Mouse (Mus musculus) erythroid progenitor cell, adult 5-6 weeks (primary cell): ENCODE measurements at regions not wholly inside any gene's neighbourhood (a gene's known extent, or its start where the extent isn't known, plus 50 kb on each side); places are given as distances from the start of the nearest gene placed in this dataset.

Experiments used
- ATAC-seq: replicated peaks from 2 replicates; pipeline ENCODE4 v1.8.0; 2016; ENCODE audit warnings: moderate number of reproducible peaks, mild to moderate bottlenecking, moderate TSS enrichment, inconsistent platforms; ENCODE audit not compliant: poor library complexity, low FRiP score, severe bottlenecking

GRCm38 (mm10) chr1:72054541-72054940 is 157.6 kb downstream of the Mreg start:
- ATAC-seq: no peak

- no peak for ATAC-seq
These were observed 161.2 kb downstream of the Mreg start for GRCm38 (mm10) chr1:72050858-72051257.

DNA sequence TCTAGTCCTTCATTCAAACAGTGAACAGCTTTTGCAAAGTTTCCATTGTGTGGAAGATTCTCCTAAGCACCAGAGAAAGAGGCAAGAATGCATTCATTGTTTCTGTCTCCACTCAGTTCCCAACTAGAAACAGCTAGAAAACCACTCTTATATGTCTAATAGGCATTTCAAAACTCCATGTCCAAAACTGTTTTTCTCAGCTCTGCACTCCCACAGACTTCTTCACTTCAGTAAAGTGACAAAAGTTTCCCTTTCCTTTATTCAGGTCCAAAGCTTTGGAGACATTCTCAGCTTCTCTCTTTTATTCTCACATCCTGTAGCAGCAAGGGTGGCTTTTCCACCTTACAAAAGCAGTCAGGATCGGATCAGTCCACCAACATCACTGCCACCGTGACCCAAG is 166.0 kb downstream of the Mreg start:
- no peak for ATAC-seq

DNA sequence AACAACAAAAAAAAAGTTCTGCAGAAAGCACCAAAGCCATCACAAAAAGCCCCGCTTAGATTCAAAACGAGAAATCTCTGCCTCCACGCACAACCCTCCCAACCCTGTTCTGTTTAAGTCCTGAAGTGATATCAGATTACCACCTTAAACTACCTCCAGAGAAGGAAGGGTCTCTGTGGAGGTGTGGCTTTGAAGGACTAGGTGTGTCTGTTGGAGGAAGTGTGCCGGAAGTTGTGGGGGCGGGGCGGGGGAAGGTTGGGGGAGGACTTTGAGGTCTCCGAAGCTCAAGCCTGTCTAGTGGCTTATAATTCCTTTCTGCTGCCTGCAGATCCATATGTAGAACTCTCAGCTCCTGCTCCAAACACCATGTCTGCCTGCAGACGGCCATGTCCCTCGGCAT is 173.6 kb downstream of the Mreg start:
- ATAC-seq: no peak

DNA sequence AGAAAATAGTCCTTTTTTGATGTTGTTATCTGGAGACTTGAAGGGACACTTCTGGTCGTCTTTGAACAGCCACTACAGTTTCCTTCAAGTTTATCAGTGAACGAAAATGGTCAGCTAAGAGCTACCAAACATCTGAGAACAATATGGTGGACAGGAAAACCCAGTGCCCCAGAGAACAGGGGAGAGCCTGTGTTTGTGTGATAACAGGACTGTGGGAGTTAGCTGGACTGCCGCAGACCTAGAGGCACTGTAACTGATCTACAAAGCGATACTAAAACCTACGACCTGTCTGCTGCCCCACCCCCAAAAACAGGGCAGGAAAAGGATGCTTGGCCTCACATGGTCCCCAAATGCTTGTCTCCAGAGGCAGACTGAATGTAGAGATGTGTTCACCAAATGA is 175.5 kb downstream of the Mreg start:
- no peak for ATAC-seq

- no peak for ATAC-seq
These were observed 176.0 kb downstream of the Mreg start for GRCm38 (mm10) chr1:72036141-72036540.

DNA sequence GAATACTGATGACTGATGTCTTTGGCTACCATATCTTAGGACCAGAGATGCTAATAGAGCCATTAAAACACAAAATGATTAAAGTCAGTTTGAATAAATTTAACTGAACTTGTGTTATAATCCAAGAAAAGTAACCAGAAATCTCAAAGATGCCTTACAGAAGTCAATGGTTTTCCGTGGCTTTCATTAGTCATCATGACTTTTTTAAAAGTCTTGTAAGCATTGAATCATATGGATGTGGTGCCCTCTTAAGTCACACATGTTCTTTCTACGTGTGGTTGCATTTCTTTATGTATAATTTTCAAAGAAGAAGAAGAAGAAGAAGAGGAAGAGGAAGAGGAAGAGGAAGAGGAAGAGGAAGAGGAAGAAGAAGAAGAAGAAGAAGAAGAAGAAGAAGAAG is 178.2 kb downstream of the Mreg start:
- ATAC-seq: no peak

GRCm38 (mm10) chr1:72032214-72032613 is 179.9 kb downstream of the Mreg start:
- no peak for ATAC-seq

- ATAC-seq: no peak
These were observed 181.2 kb downstream of the Mreg start for GRCm38 (mm10) chr1:72030763-72031405.

DNA sequence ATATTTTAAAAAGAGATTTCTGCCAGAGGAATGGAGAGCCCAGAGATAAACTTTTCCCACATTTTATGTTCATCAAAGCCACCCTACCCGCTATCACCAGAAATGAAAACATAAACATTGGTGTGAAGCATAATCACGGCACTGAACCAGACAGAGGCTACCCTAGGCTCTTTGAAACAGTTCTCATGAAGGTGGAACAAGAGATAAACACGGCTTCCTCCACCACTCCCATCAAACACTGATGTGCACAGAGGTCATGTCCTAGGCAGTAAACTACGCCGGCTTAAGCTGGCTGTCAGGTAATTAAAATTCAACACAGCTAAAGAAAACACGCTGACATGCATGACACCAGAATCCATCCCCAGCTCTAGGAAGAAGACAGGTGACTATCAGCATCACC is 182.5 kb downstream of the Mreg start:
- ATAC-seq: no peak

DNA sequence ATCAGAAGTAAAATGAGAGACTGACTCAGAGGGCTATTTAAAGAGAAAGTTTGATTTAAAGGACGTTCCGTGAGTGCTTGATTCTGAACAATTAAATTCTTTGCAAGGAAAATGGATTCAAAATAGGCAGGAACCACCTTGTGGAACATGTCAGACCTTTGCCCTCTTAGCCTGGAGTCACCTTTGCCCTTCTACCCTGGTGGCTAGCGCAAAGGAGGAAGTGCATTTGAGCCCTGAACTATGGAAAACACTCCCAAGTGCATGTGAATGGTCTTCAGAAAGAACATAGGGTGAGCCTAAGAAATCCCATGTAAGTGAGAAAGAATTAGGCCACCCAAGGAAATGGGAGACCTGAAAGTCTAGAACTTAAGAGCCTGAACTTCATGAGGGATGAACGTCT is 185.2 kb downstream of the Mreg start:
- no peak for ATAC-seq

DNA sequence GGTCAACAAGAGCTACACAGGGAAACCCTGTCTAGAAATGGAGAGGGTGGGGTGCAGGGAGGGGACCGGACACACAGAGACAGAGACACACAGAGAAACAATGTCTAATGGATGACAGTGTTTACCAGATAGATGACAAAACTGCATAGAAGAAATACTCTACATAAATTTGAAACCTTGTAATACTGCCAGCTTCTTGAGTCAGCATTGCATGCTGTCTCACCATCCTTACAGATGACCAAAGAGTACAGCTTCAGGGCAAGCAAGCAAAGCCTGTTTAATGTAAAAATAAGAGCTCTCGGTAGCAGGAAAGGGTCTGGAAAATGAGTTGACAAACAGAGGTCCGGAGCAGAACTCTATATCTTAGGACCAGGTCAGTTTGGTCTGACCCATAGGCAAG is 189.5 kb downstream of the Mreg start:
- ATAC-seq: no peak

DNA sequence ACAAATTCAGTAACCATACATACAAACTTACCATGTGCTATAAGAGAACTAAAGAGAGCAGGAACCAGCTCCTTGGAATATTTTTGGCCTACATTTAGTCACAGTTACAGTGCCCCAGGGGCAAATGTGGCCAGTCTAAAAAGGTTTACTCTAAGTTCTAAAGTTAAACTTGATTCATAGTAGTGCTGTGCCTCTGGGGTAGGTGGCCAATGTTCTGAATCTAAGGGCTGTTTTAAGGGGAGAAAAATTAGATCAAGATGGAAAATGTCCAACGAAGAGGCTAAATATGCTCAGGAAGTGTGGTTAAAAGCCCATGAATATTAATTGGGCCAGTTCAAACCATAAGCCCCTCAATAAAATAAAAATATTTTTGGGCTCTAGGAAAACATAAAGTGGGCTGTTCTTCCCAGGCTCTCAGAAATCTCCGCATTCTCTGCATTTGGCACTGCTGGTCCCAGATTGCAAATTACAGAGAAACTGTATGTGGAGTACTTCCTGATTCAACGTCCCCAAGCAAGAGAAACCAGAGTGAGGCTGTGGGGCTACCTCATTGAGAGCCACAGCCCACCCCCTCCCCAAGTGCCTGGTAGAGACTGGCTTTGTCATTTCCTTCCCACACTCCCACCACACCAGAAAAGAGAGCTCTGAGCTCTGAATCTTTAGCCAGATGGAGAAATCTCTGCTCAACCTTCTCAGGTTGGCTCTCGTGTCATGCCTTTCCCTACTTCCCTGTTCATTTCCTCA is 193.5 kb downstream of the Mreg start:
- ATAC-seq: no peak

DNA sequence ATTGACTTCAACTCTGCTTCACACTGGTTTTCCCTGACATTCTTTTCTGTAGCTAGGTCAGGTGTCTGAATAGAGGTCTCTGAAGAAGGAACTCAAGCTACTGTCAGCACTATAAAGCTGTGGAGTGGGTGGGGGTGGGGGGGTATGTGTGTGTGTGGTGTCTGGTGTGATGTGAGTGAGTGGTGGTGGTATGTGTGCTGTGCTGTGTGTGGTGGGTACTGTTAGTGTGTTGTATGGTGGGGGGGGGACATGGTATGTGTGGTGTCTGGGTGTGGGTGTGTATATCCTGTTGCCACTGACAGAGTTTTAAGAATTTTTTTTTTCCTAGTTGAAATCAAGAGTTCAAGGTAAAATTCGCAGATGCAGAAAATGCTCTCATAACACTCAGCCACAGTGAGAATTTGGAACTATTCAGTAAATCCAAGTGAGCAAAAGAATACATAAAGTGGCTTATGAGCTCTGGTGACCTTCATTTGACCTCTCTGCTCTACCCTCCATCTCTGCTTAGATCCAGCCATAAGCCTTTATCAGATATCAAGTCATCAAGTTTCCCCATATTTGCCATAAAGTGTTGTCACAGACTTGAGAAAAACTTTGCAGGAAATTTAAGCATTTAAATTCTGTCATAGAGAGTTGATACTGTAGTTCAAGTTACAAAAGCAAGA is 194.2 kb downstream of the Mreg start:
- ATAC-seq: no peak

DNA sequence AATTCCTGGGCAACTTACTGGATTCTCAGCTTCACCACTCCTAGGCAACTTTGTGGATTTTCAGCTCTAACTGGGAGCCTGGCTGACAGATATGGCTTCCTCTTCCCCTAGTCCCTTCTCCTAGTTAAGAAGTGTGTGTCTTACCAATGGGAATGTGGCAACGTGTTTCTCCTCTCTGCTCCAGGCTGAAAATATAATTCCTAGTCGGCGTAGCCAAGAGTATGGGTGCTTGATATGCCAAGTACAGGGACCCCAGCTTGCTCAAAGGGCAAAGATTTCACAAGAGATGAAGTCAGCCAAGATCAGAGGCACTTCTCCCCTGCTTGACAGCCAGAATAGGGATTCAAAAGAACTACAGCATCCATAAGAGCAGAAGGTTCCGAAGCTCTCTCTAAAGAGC is 196.6 kb downstream of the Mreg start:
- no peak for ATAC-seq

GRCm38 (mm10) chr1:72014580-72014979 is 197.5 kb downstream of the Mreg start:
- no peak for ATAC-seq

DNA sequence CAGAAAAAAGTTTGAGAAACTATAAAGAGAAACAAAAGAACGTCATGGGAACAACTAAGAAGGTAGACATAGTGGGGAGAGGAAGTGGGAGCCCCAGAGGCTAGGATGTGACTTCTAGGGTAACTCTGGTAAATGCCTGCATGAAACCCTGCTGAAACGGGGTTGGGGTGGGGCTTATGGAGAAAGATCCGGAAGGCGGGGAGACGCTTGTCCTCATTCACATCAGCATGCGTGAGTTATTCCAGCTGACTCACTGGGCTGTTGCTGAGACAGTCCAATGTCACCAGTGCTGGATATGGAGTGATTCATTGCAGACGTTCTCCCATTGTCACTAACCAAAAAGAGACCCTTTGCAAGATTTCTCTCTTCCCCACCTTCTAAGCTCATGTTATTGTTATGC is 198.2 kb downstream of the Mreg start:
- ATAC-seq: no peak

DNA sequence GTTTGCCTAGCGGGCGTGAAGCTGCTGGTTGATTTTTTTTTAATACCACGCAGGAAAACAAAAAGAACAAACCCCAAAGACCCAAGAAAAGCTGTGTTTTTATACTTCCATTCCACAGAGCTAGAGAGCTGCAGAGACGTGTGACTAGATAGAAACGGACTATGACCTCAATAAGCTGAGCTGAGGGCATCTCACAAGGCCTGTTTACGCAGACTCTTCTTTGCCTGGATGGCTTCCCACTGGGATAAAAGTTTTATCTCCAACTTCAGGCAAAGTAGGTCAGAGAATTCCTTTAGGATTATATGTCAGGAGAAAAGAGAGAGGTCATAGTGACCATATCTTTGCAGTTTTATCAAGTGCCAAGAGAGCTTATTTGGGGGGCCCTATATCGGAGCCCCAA is 199.4 kb downstream of the Mreg start:
- no peak for ATAC-seq

- no peak for ATAC-seq
These were observed 202.7 kb downstream of the Mreg start for GRCm38 (mm10) chr1:72009270-72009928.

GRCm38 (mm10) chr1:72006696-72007291 is 205.3 kb downstream of the Mreg start:
- no peak for ATAC-seq
